ENCODE assay signal across 12 mouse cellular contexts in the genomic region with DNA sequence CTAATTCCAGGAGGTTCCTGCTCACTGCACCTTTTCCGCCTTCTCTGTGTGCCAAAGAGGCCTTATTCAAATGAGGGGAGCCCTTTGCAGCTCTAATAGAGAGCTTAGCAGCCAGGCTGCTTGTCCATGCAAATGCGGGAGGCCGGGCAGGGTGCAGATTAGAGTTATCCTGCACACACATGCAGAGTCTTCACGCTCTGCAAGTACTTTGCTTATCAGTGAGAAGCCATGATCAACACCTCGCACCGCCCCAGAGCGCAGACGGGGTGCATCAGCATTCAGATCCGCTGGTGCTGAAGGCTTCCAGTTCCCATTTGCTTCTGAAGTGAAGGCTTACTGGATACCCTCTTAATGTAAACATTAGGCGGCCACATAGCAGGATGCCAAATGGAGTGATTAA.
DNase-seq lines count a peak whose midpoint lies in the region; ATAC-seq and TF ChIP-seq lines count a peak whose summit lies in the region.
"Had no signal": no experiment of that assay in that cellular context is flagged by ENCODE, and none has a peak within 500 bp of the region (broad histone marks: within the 10 kb centered on the region; RNA-seq: fewer than 3 reads in every experiment).

No protein-coding gene starts in this region.

- H3K9me3 ChIP-seq in heart, embryonic 14.5 days (ENCODE audit: control insufficient read depth, low read length), result no peaks in the 10 kb centered on the region
- H3K9me3 ChIP-seq in hindbrain, postnatal 0 days (ENCODE audit: low read length), result no peaks in the 10 kb centered on the region
- H3K9me3 ChIP-seq in midbrain, embryonic 16.5 days (replicated peaks; ENCODE audit: control insufficient read depth, low read length, poor library complexity, severe bottlenecking), result no peaks in the 10 kb centered on the region
- H3K9me3 ChIP-seq: kidney, embryonic 15.5 days had no signal

- H3K4me3 ChIP-seq in heart, embryonic 14.5 days (ENCODE audit: control insufficient read depth in 1 of 2, insufficient read depth in 1 of 2, low read depth in 1 of 2, low read length in 2 of 2), result no peak overlapping the region
- no peak overlapping the region for H3K4me3 ChIP-seq in hindbrain, postnatal 0 days (ENCODE audit: low read length)
- no peak overlapping the region for H3K4me3 ChIP-seq in midbrain, embryonic 16.5 days (ENCODE audit: low read depth, low read length)
- H3K4me3 ChIP-seq: kidney, embryonic 15.5 days had no signal

- 4% methylated on average over 10 of the region's 10 CpGs for WGBS in heart, embryonic 14.5 days
- 19% methylated on average over 10 of the region's 10 CpGs for WGBS in hindbrain, postnatal 0 days
- WGBS in midbrain, embryonic 16.5 days, result 7% methylated on average over 10 of the region's 10 CpGs

- H3K36me3 ChIP-seq in heart, embryonic 14.5 days (ENCODE audit: control insufficient read depth, insufficient read depth, low read length), result no peaks in the 10 kb centered on the region
- H3K36me3 ChIP-seq in hindbrain, postnatal 0 days (ENCODE audit: insufficient read depth, low read length), result no peaks in the 10 kb centered on the region
- no peaks in the 10 kb centered on the region for H3K36me3 ChIP-seq in midbrain, embryonic 16.5 days (ENCODE audit: control insufficient read depth, insufficient read depth, low read length)
- H3K36me3 ChIP-seq: kidney, embryonic 15.5 days had no signal

- ATAC-seq in heart, embryonic 14.5 days (ENCODE audit: insufficient number of reproducible peaks, insufficient read depth, low FRiP score, low read depth), result no peak
- no peak for ATAC-seq in hindbrain, postnatal 0 days
- ATAC-seq in midbrain, embryonic 16.5 days, result peak; percentile 89

- no peak for TF ChIP-seq CTCF in hindbrain, postnatal 0 days (IDR thresholded peaks at IDR 0.05; ENCODE audit: low read depth)

- H3K27me3 ChIP-seq in heart, embryonic 14.5 days (ENCODE audit: control insufficient read depth, insufficient read depth, low read length), result no peaks in the 10 kb centered on the region
- H3K27me3 ChIP-seq in hindbrain, postnatal 0 days (ENCODE audit: insufficient read depth, low read length), result no peaks in the 10 kb centered on the region
- H3K27me3 ChIP-seq in midbrain, embryonic 16.5 days (ENCODE audit: control insufficient read depth, insufficient read depth, low read depth, low read length), result no peaks in the 10 kb centered on the region

- H3K27ac ChIP-seq in heart, embryonic 14.5 days (replicated peaks in 1 of 2; ENCODE audit: control insufficient read depth in 1 of 2, insufficient read depth in 1 of 2, low read depth in 2 of 2, low read length in 2 of 2), result no peak overlapping the region
- no peak overlapping the region for H3K27ac ChIP-seq in hindbrain, postnatal 0 days
- H3K27ac ChIP-seq in midbrain, embryonic 16.5 days (ENCODE audit: low read length), result no peak overlapping the region
- H3K27ac ChIP-seq: kidney, embryonic 15.5 days; stomach, postnatal 0 days had no signal

- H3K9ac ChIP-seq in heart, embryonic 14.5 days (ENCODE audit: low read length), result no peak overlapping the region
- H3K9ac ChIP-seq in hindbrain, postnatal 0 days (replicated peaks; ENCODE audit: low read length), result no peak overlapping the region
- H3K9ac ChIP-seq in midbrain, embryonic 16.5 days (ENCODE audit: low read depth, low read length), result no peak overlapping the region; the same call in 1 of the 2 replicates
- H3K9ac ChIP-seq: kidney, embryonic 15.5 days had no signal

- H3K4me2 ChIP-seq in heart, embryonic 14.5 days (ENCODE audit: low read length), result peak overlapping the region; percentile 14; the same call in 1 of the 2 replicates
- no peak overlapping the region for H3K4me2 ChIP-seq in hindbrain, postnatal 0 days (ENCODE audit: low read depth, low read length)
- no peak overlapping the region; the same call in 1 of the 2 replicates for H3K4me2 ChIP-seq in midbrain, embryonic 16.5 days (ENCODE audit: low read length)
- H3K4me2 ChIP-seq: kidney, embryonic 15.5 days had no signal

- DNase-seq in heart, adult 8-10 months (ENCODE audit: low spot score), result no peak
- peak; percentile 14 for DNase-seq in embryo, embryonic 10.5 days (ENCODE audit: low spot score)
- DNase-seq in hindbrain, postnatal 0 days (ENCODE audit: low spot score), result peak; percentile 25
- DNase-seq in thymus, postnatal 10 days (ENCODE audit: low spot score in 2 of 2), result no peak
- no peak for DNase-seq in cerebellum, adult 18-20 months
- DNase-seq: adrenal gland, postnatal 36 days; cerebellum, adult 11 months; gastrocnemius, postnatal 36 days had no signal

- H3K4me1 ChIP-seq in heart, embryonic 14.5 days (ENCODE audit: control insufficient read depth in 2 of 2, insufficient read depth in 2 of 2, low read length in 2 of 2), result peaks cover 2 to 4% of the 10 kb centered on the region in 2 experiments; a peak in 2 of 4 replicates
- H3K4me1 ChIP-seq in hindbrain, postnatal 0 days (ENCODE audit: insufficient read depth, low read length), result no peaks in the 10 kb centered on the region
- peaks cover 6% of the 10 kb centered on the region; the same call in 1 of the 2 replicates for H3K4me1 ChIP-seq in midbrain, embryonic 16.5 days (ENCODE audit: control insufficient read depth, insufficient read depth, low read length)

Comparison
In these comparisons a context has a peak if more than half of its experiments do, and no peak if none do; other contexts are left out.
1. DNase-seq: peak in embryo, embryonic 10.5 days (single experiment) and hindbrain, postnatal 0 days (single experiment); none in heart, adult 8-10 months (single experiment), thymus, postnatal 10 days (0 of 2) and cerebellum, adult 18-20 months (0 of 2).